Comparison of ENCODE assay signal across 9 mouse cellular contexts in genomic region chr2:130838131-130838530, GRCm38 (mm10).
DNase-seq lines count a peak whose midpoint lies in the region; ATAC-seq lines count a peak whose summit lies in the region.
"Had no signal": no experiment of that assay in that cellular context is flagged by ENCODE, and none has a peak within 500 bp of the region (broad histone marks: within the 10 kb centered on the region; RNA-seq: fewer than 3 reads in every experiment).

No protein-coding gene starts in this region.

- no peaks in the 10 kb centered on the region for H3K9me3 ChIP-seq in hindbrain, embryonic 12.5 days (replicated peaks)
- H3K9me3 ChIP-seq in midbrain, embryonic 14.5 days (ENCODE audit: control insufficient read depth, low read length): no peaks in the 10 kb centered on the region

- DNase-seq in kidney, adult 18-20 months: peak; percentile 31
- no peak for DNase-seq in kidney, postnatal 14 days
- peak; percentile 28 to 41 for DNase-seq in cerebellum, postnatal 10 days
- DNase-seq in midbrain, embryonic 14.5 days: no peak
- DNase-seq in spleen, adult 18-20 months: no peak
- no peak for DNase-seq in embryo, embryonic 11 days
- DNase-seq: lung, adult 2 months had no signal

- H3K9ac ChIP-seq in hindbrain, embryonic 12.5 days: peak overlapping the region; percentile 96; the same call in 1 of the 2 replicates
- H3K9ac ChIP-seq in midbrain, embryonic 14.5 days (replicated peaks; ENCODE audit: low read length): peak overlapping the region; percentile 93

- H3K4me2 ChIP-seq in hindbrain, embryonic 12.5 days (replicated peaks): peak overlapping the region; percentile 71
- peak overlapping the region; percentile 71 for H3K4me2 ChIP-seq in midbrain, embryonic 14.5 days (ENCODE audit: low read length)

- no peak overlapping the region for H3K27ac ChIP-seq in hindbrain, embryonic 12.5 days
- H3K27ac ChIP-seq in midbrain, embryonic 14.5 days (replicated peaks; ENCODE audit: low read depth, low read length): peak overlapping the region; percentile 99; the same call in 1 of the 2 replicates

- H3K4me3 ChIP-seq in hindbrain, embryonic 12.5 days: peak overlapping the region; percentile 92
- peak overlapping the region; percentile 97 for H3K4me3 ChIP-seq in midbrain, embryonic 14.5 days (replicated peaks; ENCODE audit: low read depth, low read length)

- WGBS in hindbrain, embryonic 12.5 days: 88% methylated on average over 1 of the region's 1 CpGs
- WGBS in midbrain, embryonic 14.5 days: 92% methylated on average over 1 of the region's 1 CpGs

- ATAC-seq in hindbrain, embryonic 12.5 days (ENCODE audit: low FRiP score): no peak
- no peak for ATAC-seq in midbrain, embryonic 14.5 days (ENCODE audit: low FRiP score, low TSS enrichment)
- no peak for ATAC-seq in megakaryocyte-erythroid progenitor cell, adult 5-6 weeks (replicated peaks; ENCODE audit: low FRiP score, low TSS enrichment, poor library complexity, severe bottlenecking)

- H3K36me3 ChIP-seq in hindbrain, embryonic 12.5 days: peaks cover 21% of the 10 kb centered on the region
- H3K36me3 ChIP-seq in midbrain, embryonic 14.5 days (ENCODE audit: control insufficient read depth, insufficient read depth, low read length): 0 out of 2 replicates have a peak, but pooled peaks cover 7% of the 10 kb centered on the region

- peaks cover 24% of the 10 kb centered on the region for H3K4me1 ChIP-seq in hindbrain, embryonic 12.5 days
- peaks cover 18% of the 10 kb centered on the region for H3K4me1 ChIP-seq in midbrain, embryonic 14.5 days (ENCODE audit: control insufficient read depth, insufficient read depth, low read length)

- H3K27me3 ChIP-seq in hindbrain, embryonic 12.5 days: no peaks in the 10 kb centered on the region
- H3K27me3 ChIP-seq in midbrain, embryonic 14.5 days (ENCODE audit: control insufficient read depth, insufficient read depth, low read length): no peaks in the 10 kb centered on the region

Comparison
In these comparisons a context has a peak if more than half of its experiments do, and no peak if none do; other contexts are left out.
1. DNase-seq: peak in kidney, adult 18-20 months (single experiment) and cerebellum, postnatal 10 days (2 of 2); none in kidney, postnatal 14 days (single experiment), midbrain, embryonic 14.5 days (single experiment), spleen, adult 18-20 months (0 of 2) and embryo, embryonic 11 days (single experiment).